Mouse (Mus musculus): Measurements from ENCODE around the gene Gemin4.
"Not testable (repeated sequence)": the region's sequence is repeated elsewhere in the genome, so short reads cannot be mapped to it uniquely, and the experiment has no call there.

Gene Gemin4

DNA sequence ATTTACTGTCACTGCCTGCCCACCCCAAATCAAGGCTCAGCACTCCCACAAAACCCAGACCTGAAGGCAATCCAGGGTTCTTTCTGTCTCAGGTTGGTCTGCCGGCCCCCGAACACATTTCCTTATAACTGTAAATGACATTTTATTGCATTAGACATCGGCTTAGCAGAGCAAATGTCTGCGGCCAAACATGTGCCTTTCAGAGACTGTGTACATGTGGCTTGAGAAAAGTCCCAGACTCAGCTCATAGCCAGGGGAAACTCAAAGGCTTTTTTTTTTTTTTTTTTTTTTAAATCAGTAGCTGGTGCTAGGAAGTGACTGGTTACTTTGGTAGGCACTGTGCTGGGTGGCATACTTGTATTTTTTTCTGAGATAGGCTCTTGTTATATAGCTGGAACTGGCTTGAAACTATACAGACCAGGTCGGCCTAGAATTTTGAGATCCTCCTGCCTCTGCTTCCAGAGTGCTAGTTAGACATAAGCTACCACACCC, 1.4 kb downstream of the Gemin4 start:
- DNase-seq, result no peak

DNA sequence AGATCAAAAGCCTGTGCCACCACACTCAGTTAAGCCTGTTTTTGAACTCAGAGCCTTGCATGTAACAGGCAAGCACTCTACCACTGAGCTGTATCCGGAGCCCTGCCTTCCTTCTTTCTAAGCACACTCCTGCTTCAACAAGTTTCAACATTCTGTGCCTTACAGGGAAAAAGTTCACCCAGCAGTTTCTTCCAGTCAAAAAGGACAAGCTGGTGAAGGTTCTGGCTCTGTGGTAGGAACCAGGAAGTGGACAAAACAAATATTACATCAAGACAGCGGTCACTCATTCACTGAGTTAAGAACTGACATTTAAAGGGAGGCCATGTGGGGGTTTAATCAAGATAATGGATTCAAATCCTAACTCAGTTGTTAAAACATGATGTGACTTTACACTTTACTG, 2.5 kb downstream of the Gemin4 start:
- DNase-seq, result no peak

DNA sequence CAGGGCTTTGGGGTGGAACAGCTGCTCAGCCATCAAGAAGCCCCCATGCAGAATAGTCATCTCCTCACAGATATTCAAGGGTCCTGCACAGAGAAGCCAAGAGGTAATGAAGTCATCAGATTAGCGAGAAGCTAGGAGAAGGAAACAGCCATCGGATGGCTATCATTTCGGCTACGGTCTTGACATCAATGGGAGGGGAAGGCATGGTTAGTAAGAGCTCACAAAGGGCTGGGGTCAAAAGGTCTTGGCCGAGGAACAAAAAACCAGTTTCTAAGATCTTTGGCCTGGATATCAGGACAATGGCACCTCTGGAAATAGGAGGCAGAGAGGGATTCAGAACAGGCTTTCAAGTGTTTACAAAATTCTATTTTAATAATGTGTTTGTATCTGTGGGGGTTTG, 3.6 kb downstream of the Gemin4 start:
- DNase-seq, result no peak

DNA sequence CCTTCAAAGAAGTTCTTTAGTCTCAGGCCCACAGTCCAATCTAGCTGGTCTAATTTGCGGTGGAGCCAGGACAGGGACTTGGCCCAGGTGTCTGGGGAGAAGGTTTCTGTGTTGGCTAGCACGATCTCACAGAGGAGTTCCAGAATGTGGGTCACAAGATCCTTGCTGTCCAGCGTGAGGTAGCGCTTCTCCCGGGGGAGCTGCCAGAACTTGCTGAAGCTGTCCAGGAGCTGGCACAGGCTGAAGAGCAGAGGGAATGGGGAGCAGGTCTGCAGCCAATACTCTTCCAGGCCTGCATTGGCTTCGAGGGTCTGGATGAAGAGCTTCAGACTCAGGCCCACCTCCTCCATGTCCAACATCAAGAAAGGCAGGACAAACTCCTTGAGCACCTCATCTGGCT, 5.9 kb downstream of the Gemin4 start:
- DNase-seq, result not testable (repeated sequence)

DNA sequence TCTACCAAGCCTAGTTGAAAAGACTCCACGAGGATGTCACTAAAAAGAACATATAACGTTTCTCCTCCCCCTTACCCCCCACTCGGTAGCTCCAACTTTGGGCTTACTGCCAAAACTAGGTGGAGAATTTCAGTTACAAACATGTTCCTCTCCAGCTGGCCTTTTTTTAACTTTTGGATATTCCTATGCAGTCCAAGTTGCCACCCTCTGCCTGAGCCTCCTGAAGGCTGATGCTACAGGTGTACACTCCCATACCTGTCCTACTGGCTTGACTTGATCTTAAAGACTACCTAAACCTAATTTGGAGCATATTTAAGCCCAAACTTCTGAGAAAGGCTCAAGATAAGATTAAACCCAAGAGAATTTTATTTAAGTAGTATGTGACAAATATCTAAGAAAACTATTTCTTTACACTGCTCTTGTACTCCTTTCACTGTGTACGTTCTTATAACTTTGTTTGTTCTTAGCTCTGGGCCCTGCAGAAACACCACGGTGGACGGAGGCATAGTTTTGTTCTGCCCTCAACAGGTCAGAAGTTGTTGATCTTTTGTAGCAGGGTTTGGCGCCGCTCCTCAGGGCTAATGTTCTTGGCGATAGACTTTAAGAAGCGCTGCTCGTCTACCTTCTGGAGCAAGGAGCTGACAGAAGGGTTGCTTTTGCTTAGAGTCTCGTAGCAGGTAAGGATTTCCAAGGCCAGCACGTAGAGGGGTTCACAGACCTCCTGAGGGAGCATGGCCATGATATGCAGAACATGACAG, 7.1 kb downstream of the Gemin4 start:
- DNase-seq, result no peak

DNA sequence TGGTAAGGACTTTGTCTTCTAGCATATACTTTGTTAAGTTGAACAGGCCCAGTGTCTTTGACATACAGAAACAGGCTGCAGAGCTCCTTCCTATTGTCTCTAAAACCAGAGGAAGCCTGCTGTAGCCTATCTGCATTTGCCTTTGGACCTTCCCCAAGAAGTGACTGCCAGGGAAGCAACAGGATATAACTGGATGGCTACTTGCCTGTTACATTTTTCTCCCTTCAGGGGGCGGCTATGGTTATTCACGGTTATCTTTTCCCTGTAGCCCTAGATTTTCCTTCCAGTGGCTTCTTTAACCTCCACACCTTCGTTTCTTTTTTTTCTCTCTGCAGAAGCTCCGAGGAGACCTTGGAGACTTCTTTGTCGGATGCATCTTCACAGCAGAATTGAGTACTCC, 10.7 kb downstream of the Gemin4 start:
- DNase-seq, result no peak

DNA sequence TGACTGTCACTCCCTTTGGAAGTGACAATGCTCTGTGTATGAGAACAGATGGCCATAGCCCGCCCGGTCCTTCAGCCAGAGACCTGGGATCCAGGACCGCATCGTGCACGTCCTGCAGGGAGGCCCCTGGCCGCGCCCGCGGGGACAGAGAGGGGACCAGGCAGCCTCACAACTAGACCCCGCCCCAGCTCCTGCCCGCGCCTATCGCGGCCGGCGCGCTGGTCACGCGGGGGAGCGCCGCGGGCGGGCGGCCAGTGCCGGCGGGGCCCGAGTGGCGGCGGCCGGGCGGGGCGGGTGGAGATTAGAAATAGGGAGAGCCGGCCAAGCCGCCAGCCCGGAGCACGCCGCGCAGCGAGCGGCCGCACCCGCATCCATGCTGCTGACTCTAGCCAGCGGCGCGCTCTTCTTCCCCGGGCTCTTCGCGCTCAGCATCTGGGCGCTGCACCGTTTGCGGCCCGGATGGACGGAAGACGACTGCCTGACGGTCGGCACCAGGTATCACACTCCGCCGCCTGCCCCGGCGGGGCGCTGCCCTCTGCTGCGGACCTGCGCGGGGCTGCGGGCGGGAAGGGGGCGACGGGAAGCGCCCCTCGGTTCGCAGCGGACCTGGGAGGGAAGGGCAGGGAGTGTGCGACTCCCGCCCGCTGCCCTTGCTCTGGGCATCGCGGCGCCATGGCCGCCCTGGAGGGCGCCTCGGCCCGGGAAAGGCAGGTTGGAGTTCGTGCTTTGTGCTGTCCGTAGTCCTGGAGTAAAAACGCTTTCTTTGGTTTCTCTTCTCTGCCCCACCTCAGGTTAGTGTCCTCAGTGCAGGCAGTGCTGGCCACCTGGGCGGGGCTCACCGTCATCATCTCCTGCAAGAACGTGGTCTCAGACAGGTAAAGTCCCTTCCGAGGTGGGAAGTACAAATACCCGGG, 15.4 kb downstream of the Gemin4 start:
- peak; percentile 87 to 93 for DNase-seq

DNA sequence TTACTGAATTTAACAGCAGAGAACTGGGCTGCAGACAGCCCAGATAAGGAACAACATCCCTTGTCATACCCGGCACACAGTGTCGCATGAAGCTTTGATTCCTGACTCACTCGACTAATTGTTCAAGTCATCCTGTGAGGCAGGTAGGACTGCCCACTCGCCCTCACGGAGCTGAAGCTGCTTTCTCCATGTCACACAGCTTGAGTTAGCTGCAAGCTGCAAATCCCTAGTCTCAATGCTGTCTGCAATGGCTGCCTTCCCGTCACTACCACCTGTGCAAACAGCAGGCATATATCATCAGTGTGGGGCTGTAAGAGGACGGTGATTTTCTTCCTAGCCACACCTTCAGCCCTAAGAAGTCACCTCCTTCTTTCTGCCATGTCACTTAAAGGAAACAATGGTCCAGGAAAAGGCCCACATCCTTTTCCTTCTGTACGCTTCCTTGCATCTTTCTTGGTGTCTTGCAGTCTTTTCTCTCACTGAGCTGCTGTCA, 20.4 kb downstream of the Gemin4 start:
- DNase-seq, result no peak

DNA sequence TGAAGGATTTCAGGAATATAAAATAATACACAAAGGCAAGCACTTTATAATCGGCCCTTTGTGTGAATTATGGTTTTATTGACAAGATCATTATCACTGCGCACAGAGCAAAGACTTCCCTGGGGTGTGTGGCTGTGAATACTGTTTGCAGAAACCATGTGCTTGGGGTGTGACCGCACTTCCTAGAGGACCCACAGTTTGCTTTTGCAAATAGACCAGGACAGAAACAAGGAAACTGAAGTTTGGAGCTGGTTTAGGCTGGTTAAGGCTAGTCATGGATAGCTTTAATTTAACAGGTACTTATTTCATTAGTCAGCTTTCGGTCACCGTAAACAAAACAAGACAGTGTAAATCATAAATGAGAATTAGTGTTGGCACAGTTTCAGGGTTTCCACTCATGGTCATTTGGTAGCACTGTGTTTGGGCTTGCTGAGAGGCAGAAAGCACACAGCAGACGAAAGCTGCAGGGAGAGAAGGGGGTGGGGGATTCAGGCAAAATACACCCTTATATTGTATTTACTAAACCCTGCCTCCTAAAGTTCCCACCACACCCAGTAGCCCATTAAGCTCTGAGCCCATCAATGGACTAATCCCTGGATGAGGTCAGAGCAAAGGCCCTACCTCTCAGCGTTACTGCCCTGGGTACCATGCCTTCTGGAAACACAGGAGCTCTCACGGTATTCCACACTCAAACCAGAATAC, 21.0 kb downstream of the Gemin4 start:
- no peak for DNase-seq

DNA sequence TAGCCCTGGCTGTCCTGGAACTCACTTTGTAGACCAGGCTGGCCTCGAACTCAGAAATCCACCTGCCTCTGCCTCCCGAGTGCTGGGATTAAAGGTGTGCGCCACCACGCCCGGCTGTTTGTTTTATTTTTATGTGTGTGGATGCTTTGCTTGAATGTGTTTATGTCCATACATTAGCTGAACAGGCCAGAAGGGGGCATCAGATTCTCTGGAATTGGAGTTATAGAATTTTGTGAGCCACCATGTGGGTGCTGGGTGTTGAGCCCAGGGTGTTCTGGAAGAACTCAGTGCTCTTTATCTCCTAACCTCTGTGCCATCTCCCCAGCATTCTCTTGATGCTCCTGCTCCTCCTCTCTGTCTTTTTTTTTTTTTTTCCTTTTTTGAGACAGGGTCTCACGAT, 30.6 kb downstream of the Gemin4 start:
- no peak for DNase-seq

DNA sequence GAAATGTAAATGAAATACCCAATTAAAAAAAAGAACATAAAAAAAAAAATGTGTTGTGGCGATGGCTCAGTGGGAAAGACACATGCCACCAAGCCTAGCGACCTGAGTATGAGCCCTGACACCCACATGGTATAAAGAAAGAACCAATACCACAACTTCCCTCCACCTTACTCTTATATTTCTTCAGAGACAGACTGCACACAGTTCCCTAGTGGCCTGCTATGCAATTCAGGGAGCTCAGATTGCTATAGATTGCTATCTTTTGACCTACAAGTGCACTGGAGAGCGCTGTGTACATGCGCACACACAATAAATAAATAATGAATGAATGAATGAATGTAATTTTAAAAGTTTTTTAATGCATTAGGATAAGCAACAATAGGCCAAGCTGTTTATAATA, 33.7 kb downstream of the Gemin4 start:
- DNase-seq, result no peak

DNA sequence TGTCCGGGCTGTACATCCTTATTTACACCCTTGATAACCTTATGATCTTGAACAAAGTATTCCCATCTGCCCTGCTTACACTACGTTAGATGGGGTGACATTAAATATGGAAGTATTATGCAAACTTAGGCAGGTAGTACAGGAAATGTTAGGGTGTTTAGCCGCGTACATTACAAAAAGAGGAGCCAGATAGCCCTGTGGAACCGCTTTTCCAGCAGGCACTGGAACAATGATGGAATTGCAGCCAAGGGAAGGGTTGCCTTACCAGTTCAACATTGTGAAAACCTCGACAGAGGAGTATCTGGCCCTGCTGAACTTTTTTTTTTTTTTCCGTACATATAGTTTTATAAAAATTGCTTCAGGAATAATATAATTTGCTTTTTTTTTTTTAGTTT, 37.3 kb downstream of the Gemin4 start:
- DNase-seq, result no peak

DNA sequence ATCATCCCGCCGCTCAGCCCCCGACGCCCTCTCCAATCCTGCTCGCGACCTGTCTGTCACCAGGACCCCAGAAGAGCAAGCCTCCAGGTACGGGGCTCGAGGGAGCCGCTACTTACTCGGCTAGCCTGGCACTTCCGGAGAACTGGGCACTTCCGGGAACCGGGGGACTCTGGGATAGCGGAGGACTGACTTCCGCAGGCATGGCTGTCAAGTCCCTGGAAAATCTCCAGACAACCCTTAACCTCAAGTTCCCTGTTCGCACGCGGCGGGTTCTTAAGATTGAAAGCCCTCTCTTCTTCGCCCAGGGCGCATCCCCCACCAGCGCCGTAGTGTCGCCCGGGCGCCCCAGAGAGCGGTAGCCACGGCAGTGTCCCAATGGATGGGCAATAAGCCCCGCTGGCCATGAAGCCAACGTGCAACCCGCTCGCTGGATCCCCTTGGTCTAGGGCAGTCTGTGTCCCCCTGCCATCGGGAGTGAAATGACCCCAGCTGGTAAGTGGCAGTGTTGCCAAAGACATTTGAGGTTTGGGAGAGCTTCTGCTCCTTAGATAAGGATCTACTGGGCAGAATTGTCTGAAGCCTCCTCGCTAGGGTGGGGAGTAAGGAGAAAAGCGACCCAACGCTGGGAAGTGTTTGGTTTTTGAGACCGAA, 37.8 kb downstream of the Gemin4 start, which contains the start of the genes Vps53 and Fam57a:
TSS of gene Vps53 (minus strand) at position 153 of the 651 bp plus-strand sequence.
TSS of gene Fam57a (plus strand) at position 177 of the 651 bp plus-strand sequence.
- peak; percentile 95 to 96 for DNase-seq

DNA sequence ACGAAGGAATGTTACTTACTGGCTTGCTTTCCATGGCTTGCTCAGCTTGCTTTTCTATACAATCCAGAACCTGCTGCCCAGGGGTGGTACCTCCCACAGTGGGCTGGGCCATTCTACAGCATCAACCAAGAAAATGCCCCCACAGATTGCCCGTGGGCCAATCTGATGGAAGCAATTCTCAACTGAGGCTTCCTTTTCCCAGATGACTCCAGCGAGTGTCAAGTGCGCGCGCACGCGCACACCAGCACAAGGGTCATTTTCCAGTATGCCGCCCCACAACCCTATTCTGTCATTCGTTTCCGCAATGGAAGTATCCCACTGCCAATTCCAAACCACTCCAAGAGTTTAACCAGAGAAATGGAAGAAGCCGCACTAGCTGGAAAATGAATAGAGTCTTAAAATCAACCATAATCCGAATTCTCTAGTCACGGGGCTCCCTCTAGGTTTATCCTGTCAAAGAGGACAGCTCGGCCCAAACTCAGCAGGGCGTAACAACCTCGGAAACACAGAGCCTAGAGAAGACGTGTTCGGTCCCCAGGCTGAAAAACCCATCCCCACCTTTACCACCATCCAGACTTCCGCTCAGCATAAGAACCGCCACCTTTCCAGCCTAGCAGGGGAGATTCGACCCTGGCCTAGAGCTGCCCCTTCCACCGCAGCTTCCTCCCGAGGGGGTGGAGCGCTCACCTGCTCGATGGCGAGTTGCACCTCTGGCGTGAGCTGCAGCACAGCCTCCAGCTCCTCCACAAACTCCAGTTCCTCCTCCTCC, 38.6 kb downstream of the Gemin4 start:
- peak; percentile 42 to 70 for DNase-seq

DNA sequence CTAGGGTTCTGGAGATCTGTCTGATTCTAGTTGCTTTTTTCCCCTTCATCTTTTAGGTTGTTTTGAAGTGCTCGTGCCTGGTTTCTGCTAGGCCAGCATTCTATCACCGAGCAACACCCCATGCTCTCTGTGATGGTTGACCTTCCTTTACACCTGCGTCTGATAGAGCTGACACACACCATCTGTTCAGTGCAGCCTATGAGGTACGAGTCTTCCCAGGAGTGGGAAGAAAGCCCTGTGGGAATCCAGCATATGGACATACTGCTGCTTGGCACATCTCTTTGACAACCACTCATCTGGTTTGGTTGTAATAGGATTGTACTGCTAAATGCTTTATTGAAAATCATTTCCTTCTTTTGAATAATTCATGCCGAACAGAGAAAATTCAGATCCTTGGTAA, 47.3 kb downstream of the Gemin4 start:
- DNase-seq, result no peak

DNA sequence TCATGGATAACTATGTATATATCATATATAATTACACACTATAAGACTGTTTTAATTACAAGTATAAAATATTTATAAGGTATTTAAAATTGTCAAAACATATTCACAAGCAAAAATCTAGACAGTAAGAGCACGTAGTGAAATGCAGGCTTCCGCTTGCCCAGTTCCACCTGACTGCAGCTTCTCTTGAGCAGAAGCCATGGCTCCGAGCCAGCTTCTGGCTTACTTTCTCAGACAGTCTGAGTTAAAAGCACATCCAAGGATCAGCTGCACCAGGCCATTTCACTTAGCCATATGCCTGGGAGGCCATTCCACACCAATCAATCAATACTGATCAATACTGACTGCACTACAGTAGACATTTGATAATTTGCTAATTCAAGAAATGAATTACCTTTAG, 48.5 kb downstream of the Gemin4 start:
- peak; percentile 86 to 88 for DNase-seq

DNA sequence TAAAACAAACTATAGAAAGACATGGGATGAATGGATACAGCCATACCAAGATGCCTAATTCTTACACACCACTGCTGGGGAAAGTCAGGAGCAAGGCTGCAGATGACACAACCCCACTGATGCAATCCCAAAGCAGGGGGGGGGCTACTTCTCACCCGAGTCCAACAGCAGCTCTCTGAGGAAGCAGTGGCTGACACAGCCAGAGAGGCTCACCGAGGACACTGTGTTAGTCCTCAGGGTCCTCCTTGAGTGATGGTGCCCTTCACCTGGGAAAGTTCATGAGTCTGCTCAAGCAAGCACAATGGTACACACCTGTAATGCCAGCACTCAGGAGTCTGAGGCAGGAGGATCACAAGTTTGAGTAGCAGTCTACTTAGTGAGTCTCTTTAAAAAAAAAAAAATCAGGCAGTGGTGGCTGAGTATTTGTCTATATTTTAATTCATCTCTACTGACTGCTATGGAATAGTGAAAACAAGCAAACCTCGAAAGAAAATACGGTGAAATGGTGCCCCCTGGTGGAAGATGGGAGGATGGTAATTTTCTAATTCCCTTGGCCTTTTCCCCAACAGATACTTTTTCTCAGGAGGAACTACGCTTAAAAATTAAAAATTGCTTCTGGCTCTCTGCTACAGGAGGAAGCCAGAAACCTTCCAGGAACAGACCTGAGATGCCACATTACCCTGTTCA, 50.2 kb downstream of the Gemin4 start:
- DNase-seq, result peak; percentile 55 to 83

DNA sequence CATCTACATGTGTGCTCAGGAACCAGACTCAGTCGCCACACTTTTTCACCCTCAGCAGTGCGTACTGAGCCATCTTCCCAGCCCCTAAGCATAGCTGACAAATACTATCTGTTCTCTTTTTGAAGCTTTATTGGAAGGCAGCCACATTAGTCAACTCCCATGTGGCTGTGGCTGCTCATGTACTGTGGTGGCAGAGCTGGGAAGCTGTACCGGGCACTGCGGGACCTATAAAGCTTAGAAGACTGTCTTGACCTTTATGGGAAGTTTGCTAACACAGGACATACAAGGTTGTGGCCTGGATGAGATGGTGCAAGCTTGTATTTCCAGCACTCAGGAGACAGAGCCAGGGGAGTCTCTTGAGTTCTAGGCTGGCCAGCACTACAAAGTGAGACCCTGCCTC, 50.8 kb downstream of the Gemin4 start:
- DNase-seq, result no peak
